Mouse (Mus musculus): ENCODE measurements around the gene Dusp5.

- no peak for TF ChIP-seq CTCF (IDR thresholded peaks at IDR 0.05; ENCODE audit: borderline replicate concordance, control insufficient read depth, extremely low read depth, insufficient read depth, low read length, poor library complexity)
- no peak for TF ChIP-seq POLR2A (IDR thresholded peaks at IDR 0.05; ENCODE audit: control insufficient read depth, extremely low read depth, insufficient read depth, low read length, poor library complexity)
Observed at GRCm38 (mm10) chr19:53577025-53577800, 48.3 kb downstream of the Dusp5 start.

Data from thymus, adult 2 months (tissue).